Mouse (Mus musculus) midbrain, postnatal 0 days (tissue): ENCODE data around the gene Syne3. TPM values are rescaled to one million over a fixed set of nuclear protein-coding genes. Genes with fewer than 3 reads are reported as not detected.

Source experiments
- ATAC-seq: fragments of 200-750 bp; cut with Nextera tagmentation; 2 replicates; pipeline ENCODE4 v1.8.0; 2017; ENCODE audit warnings: moderate number of reproducible peaks, mild to moderate bottlenecking, moderate TSS enrichment, moderate library complexity; ENCODE audit not compliant: low FRiP score
- DNase-seq: peaks from one replicate; pipeline ENCODE4 v3.0.0-alpha.2; 2015; ENCODE audit warnings: low spot score
- H3K27ac ChIP-seq: fragments of 300-500 bp; sonication (generic); 2 replicates; pipeline ENCODE4 v1.5.1; 2014; ENCODE audit warnings: low read depth, mild to moderate bottlenecking, low read length, mixed read lengths
- H3K27me3 ChIP-seq: fragments of 300-500 bp; sonication (generic); 2 replicates; pipeline ENCODE4 v1.6.1; 2014; ENCODE audit warnings: low read length, control low read depth, mixed read lengths; ENCODE audit not compliant: insufficient read depth
- H3K36me3 ChIP-seq: fragments of 300-500 bp; sonication (generic); 2 replicates; pipeline ENCODE4 v1.6.1; 2014; ENCODE audit warnings: low read length, control low read depth, mixed read lengths; ENCODE audit not compliant: insufficient read depth
- H3K4me1 ChIP-seq: fragments of 300-500 bp; sonication (generic); 2 replicates; pipeline ENCODE4 v1.6.1; 2014; ENCODE audit warnings: mild to moderate bottlenecking, control low read depth, antibody characterized with exemption, low read length, mixed read lengths; ENCODE audit not compliant: insufficient read depth
- H3K4me2 ChIP-seq: fragments of 300-500 bp; sonication (generic); 2 replicates; pipeline ENCODE4 v1.6.1; 2014; ENCODE audit warnings: low read depth, mild to moderate bottlenecking, low read length, mixed read lengths; ENCODE audit not compliant: poor library complexity, severe bottlenecking
- H3K4me3 ChIP-seq: fragments of 300-500 bp; sonication (generic); 2 replicates; pipeline ENCODE4 v1.5.1; 2014; ENCODE audit warnings: low read depth, mild to moderate bottlenecking, low read length, moderate library complexity
- H3K9ac ChIP-seq: fragments of 300-500 bp; sonication (generic); replicated peaks from 2 replicates; pipeline ENCODE4 v1.6.1; 2014; ENCODE audit warnings: mild to moderate bottlenecking, low read length, moderate library complexity, mixed read lengths; ENCODE audit not compliant: poor library complexity, severe bottlenecking
- H3K9me3 ChIP-seq: fragments of 300-500 bp; sonication (generic); 2 replicates; pipeline ENCODE4 v1.6.1; 2016; ENCODE audit warnings: low read length, control low read depth
- CTCF ChIP-seq: IDR thresholded peaks from 2 replicates; pipeline ENCODE4 v1.5.1; 2016; ENCODE audit warnings: antibody characterized with exemption, mild to moderate bottlenecking
- WGBS: fragments of 180-500 bp; shearing (Covaris S2); extraction: QIAGEN DNeasy Blood & Tissue Kit; methylation state at CpG from one replicate; pipeline ENCODE4 v1.1.7; 2014; 5-methylcytosine and 5-hydroxymethylcytosine counted together
- polyA plus RNA-seq: library from polyadenylated mRNA; unstranded; fragments of >200 nt; fragmentation: Nextera tagmentation; extraction: Ambion mirVana; gene quantifications from 2 replicates; pipeline ENCODE4 v1.2.1, GENCODE M21; 2015
- total RNA-seq: library from RNA; depleted of rRNA; stranded (reverse); fragments of >200 nt; gene quantifications from 2 replicates; pipeline ENCODE4 v1.2.3, GENCODE M21; 2014

Syne3 gene
- total and polyA plus RNA-seq, 2 experiments from 2014 or later, result 0.85 to 0.93 TPM

- TF ChIP-seq CTCF, result no peak
- DNase-seq (no peak), ATAC-seq (no peak)
- H3K9me3 ChIP-seq, result no peaks in the 10 kb centered on the region
- H3K9ac ChIP-seq, result no peak overlapping the region
- H3K27ac ChIP-seq, result no peak overlapping the region
- H3K27me3 ChIP-seq, result 0 out of 2 replicates have a peak, but pooled peaks cover 4% of the 10 kb centered on the region
- no peak overlapping the region for H3K4me2 ChIP-seq
- WGBS, result 89% methylated on average over 1 of the region's 1 CpGs
- no peak overlapping the region for H3K4me3 ChIP-seq
- H3K36me3 ChIP-seq, result no peaks in the 10 kb centered on the region
- H3K4me1 ChIP-seq, result no peaks in the 10 kb centered on the region
These were observed 52.4 kb downstream of the Syne3 start for GRCm38 (mm10) chr12:104957165-104957564.

GRCm38 (mm10) chr12:104956406-104956805 is 53.2 kb downstream of the Syne3 start:
- no peaks in the 10 kb centered on the region for H3K4me1 ChIP-seq
- no peak overlapping the region for H3K27ac ChIP-seq
- no peak for ATAC-seq
- no peak for TF ChIP-seq CTCF
- 0 out of 2 replicates have a peak, but pooled peaks cover 4% of the 10 kb centered on the region for H3K27me3 ChIP-seq
- 86% methylated on average over 6 of the region's 6 CpGs for WGBS
- H3K9me3 ChIP-seq, result no peaks in the 10 kb centered on the region
- no peak overlapping the region for H3K9ac ChIP-seq
- no peaks in the 10 kb centered on the region for H3K36me3 ChIP-seq
- DNase-seq, result no peak
- H3K4me3 ChIP-seq, result no peak overlapping the region
- no peak overlapping the region for H3K4me2 ChIP-seq

GRCm38 (mm10) chr12:104955003-104955800 is 54.4 kb downstream of the Syne3 start:
- TF ChIP-seq CTCF, result no peak
- DNase-seq (peak; percentile 87), ATAC-seq (0 out of 2 replicates have a peak, but pooled peaks have one; percentile 28)
- 62% methylated on average over 17 of the region's 17 CpGs for WGBS
- Histone ChIP-seq H3K36me3 (no peaks in the 10 kb centered on the region), H3K27ac (no peak overlapping the region), H3K27me3 (0 out of 2 replicates have a peak, but pooled peaks cover 4% of the 10 kb centered on the region), H3K9me3 (no peaks in the 10 kb centered on the region), H3K4me3 (no peak overlapping the region), H3K4me1 (no peaks in the 10 kb centered on the region), H3K9ac (no peak overlapping the region), H3K4me2 (no peak overlapping the region)

DNA sequence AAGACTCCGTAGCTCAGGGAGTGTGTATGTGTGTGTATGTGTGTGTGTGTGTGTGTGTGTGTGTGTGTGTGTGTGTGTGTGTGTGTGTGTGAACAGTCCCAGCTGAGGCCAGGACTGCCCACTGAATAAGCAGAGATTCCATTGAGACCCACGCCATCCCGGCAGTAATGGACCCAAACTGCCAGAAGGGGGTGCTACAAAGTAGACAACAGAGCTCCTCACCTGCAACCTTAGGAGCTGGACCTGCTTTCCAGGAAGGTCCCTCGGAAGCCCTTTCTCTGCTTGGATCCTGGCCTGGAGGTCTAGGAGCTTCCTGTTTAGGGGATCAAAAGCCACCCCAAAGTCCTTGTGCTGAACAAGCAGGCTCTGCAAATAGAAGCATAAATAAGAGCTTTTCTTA is 55.7 kb downstream of the Syne3 start:
- no peak overlapping the region for H3K9ac ChIP-seq
- 0 out of 2 replicates have a peak, but pooled peaks cover 4% of the 10 kb centered on the region for H3K27me3 ChIP-seq
- H3K9me3 ChIP-seq, result no peaks in the 10 kb centered on the region
- no peak overlapping the region for H3K4me3 ChIP-seq
- no peak for ATAC-seq
- no peak overlapping the region for H3K4me2 ChIP-seq
- no peak overlapping the region for H3K27ac ChIP-seq
- peak; percentile 45 for DNase-seq
- 23% methylated on average over 4 of the region's 4 CpGs for WGBS
- H3K4me1 ChIP-seq, result no peaks in the 10 kb centered on the region
- H3K36me3 ChIP-seq, result no peaks in the 10 kb centered on the region
- peak; percentile 69 for TF ChIP-seq CTCF

GRCm38 (mm10) chr12:104952458-104952857 is 57.2 kb downstream of the Syne3 start:
- ATAC-seq (peak; percentile 63; the same call in 1 of the 2 replicates), DNase-seq (peak; percentile 71)
- H3K4me2 ChIP-seq, result no peak overlapping the region
- H3K9ac ChIP-seq, result no peak overlapping the region
- H3K4me1 ChIP-seq, result no peaks in the 10 kb centered on the region
- H3K36me3 ChIP-seq, result no peaks in the 10 kb centered on the region
- H3K27me3 ChIP-seq, result 0 out of 2 replicates have a peak, but pooled peaks cover 4% of the 10 kb centered on the region
- H3K27ac ChIP-seq, result no peak overlapping the region
- WGBS, result 19% methylated on average over 5 of the region's 5 CpGs
- no peak overlapping the region for H3K4me3 ChIP-seq
- TF ChIP-seq CTCF, result peak; percentile 87
- H3K9me3 ChIP-seq, result no peaks in the 10 kb centered on the region

- TF ChIP-seq CTCF, result no peak
- H3K27me3 ChIP-seq, result no peaks in the 10 kb centered on the region
- H3K36me3 ChIP-seq, result no peaks in the 10 kb centered on the region
- H3K4me3 ChIP-seq, result no peak overlapping the region
- no peak for ATAC-seq
- no peak overlapping the region for H3K27ac ChIP-seq
- H3K9me3 ChIP-seq, result no peaks in the 10 kb centered on the region
- H3K4me1 ChIP-seq, result no peaks in the 10 kb centered on the region
- WGBS, result 83% methylated on average over 2 of the region's 2 CpGs
- DNase-seq, result no peak
- no peak overlapping the region for H3K4me2 ChIP-seq
- H3K9ac ChIP-seq, result no peak overlapping the region
These were observed 61.7 kb downstream of the Syne3 start for GRCm38 (mm10) chr12:104947911-104948310.
